Mouse (Mus musculus) stomach, embryonic 14.5 days (tissue): ENCODE results near the gene Tsks. TPM values are rescaled to one million over a fixed set of nuclear protein-coding genes. Genes with fewer than 3 reads are reported as not detected.

Experiments used
- ATAC-seq: fragments of 200-750 bp; cut with Nextera tagmentation; 2 replicates; pipeline ENCODE4 v1.8.0; 2017; ENCODE audit warnings: low read depth, moderate TSS enrichment; ENCODE audit not compliant: insufficient number of reproducible peaks, insufficient read depth, low FRiP score
- H3K27ac ChIP-seq: fragments of 300-500 bp; sonication (generic); 2 replicates; pipeline ENCODE4 v1.5.1; 2014; ENCODE audit warnings: mild to moderate bottlenecking, low read length, moderate library complexity, mixed read lengths
- H3K27me3 ChIP-seq: fragments of 300-500 bp; sonication (generic); 2 replicates; pipeline ENCODE4 v1.6.1; 2014; ENCODE audit warnings: low read length, control low read depth, mixed read lengths; ENCODE audit not compliant: control insufficient read depth, insufficient read depth
- H3K36me3 ChIP-seq: fragments of 300-500 bp; sonication (generic); 2 replicates; pipeline ENCODE4 v1.6.1; 2014; ENCODE audit warnings: mild to moderate bottlenecking, control low read depth, low read length, moderate library complexity, mixed read lengths; ENCODE audit not compliant: control insufficient read depth, insufficient read depth
- H3K4me1 ChIP-seq: fragments of 300-500 bp; sonication (generic); 2 replicates; pipeline ENCODE4 v1.6.1; 2014; ENCODE audit warnings: low read length, control low read depth, mixed read lengths; ENCODE audit not compliant: control insufficient read depth, insufficient read depth
- H3K4me2 ChIP-seq: fragments of 300-500 bp; sonication (generic); replicated peaks from 2 replicates; pipeline ENCODE4 v1.6.1; 2014; ENCODE audit warnings: low read depth, low read length, control low read depth
- H3K4me3 ChIP-seq: fragments of 300-500 bp; sonication (generic); 2 replicates; pipeline ENCODE4 v1.5.1; 2014; ENCODE audit warnings: low read depth, low read length, control low read depth
- H3K9ac ChIP-seq: fragments of 300-500 bp; sonication (generic); replicated peaks from 2 replicates; pipeline ENCODE4 v1.6.1; 2014; ENCODE audit warnings: low read depth, mild to moderate bottlenecking, control low read depth, low read length, moderate library complexity, mixed read lengths
- H3K9me3 ChIP-seq: fragments of 300-500 bp; sonication (generic); 2 replicates; pipeline ENCODE4 v1.6.1; 2016; ENCODE audit warnings: low read depth, low read length, control low read depth; ENCODE audit not compliant: control insufficient read depth
- WGBS: fragments of 180-500 bp; shearing (Covaris S2); extraction: QIAGEN DNeasy Blood & Tissue Kit; methylation state at CpG from one replicate; pipeline ENCODE4 v1.1.7; 2014; 5-methylcytosine and 5-hydroxymethylcytosine counted together
- polyA plus RNA-seq: library from polyadenylated mRNA; unstranded; fragments of >200 nt; fragmentation: Nextera tagmentation; extraction: Ambion mirVana; gene quantifications from 2 replicates; pipeline ENCODE4 v1.2.1, GENCODE M21; 2014

Gene Tsks
- polyA plus RNA-seq, 1 experiment from 2014 or later: 0.17 TPM

DNA sequence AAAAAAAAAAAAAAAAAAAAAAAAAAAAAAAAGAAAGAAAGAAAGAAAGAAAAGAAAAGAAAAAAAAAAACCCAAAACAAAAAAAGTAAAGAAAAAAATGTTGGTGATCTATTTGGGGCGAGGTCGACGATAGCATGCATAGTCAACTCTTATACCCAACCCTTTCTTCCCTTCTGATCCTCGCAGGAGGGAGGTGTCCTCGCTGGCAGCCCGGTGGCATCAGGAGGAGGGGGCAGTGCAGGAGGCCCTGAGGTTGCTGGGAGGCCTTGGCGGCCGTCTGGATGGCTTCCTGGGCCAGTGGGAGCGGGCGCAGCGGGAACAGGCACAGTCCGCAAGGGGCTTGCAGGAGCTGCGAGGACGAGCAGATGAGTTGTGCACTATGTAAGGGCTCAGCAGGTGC lies 10.6 kb downstream of the Tsks start:
- Histone ChIP-seq H3K36me3 (no peaks in the 10 kb centered on the region; the same call in 1 of the 2 replicates), H3K9me3 (no peaks in the 10 kb centered on the region), H3K27ac (no peak overlapping the region), H3K27me3 (peaks cover 7% of the 10 kb centered on the region; the same call in 1 of the 2 replicates), H3K9ac (no peak overlapping the region), H3K4me1 (no peaks in the 10 kb centered on the region; the same call in none of the 2 replicates), H3K4me3 (no peak overlapping the region), H3K4me2 (no peak overlapping the region)
- 63% methylated on average over 14 of the region's 14 CpGs for WGBS
- no peak for ATAC-seq

DNA sequence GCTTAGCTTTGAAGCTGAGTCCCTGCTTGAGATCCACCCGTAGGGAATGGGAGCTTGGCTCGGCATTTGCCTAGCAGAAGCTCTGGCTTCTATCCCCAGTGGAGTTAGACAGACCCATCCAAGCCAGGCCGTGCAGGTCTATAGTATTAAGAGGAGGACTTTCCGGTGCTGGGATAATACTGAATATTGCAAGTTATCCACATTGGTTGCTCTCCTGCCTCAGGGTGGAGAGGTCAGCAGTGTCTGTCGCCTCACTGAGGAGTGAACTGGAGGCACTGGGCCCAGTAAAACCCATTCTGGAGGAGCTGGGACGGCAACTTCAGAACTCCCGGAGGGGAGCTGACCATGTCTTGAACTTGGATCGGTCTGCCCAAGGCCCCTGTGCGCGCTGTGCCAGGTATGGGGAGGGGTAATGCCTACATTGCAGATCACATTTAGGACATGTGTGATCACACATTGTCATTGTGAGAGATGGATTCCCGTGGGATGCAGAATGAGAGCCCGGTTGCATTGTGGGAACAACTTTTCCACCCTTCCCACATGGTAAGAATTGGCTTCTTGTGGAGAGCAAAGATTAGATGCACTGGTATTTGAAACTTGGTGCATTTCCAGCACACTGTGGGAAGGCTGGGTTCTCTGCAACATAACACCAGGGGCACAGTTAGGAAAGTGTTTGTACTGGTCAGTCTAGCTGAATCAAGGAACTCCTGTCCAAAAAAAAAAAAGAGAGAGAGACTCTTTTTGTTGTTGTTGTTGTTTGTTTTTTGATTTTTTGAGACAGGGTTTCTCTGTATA lies 11.3 kb downstream of the Tsks start:
- 82% methylated on average over 12 of the region's 12 CpGs for WGBS
- H3K27ac ChIP-seq: no peak overlapping the region
- peaks cover 7% of the 10 kb centered on the region; the same call in 1 of the 2 replicates for H3K27me3 ChIP-seq
- no peaks in the 10 kb centered on the region for H3K9me3 ChIP-seq
- no peak overlapping the region for H3K4me2 ChIP-seq
- no peak for ATAC-seq
- H3K36me3 ChIP-seq: no peaks in the 10 kb centered on the region; the same call in 1 of the 2 replicates
- H3K9ac ChIP-seq: no peak overlapping the region
- H3K4me1 ChIP-seq: no peaks in the 10 kb centered on the region; the same call in none of the 2 replicates
- H3K4me3 ChIP-seq: no peak overlapping the region

DNA sequence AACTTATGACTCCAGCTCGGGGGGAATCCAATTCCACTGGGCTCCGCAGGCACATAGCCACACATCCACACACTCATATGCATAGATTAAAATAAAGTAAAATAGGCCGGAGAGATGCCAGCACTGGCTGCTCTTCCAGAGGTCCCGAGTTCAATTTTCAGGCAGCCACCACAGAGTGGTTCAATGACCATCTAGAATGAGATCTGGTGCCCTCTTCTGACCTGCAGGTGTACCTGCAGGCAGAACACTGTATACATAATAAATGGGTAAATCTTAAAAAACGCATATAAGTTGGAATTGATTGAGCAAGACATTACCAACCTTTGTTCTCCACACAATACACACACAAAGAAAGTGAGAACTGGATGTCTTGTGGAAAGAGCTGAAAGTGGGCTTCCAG lies 12.6 kb downstream of the Tsks start:
- Histone ChIP-seq H3K27me3 (peaks cover 5% of the 10 kb centered on the region; the same call in 1 of the 2 replicates), H3K4me3 (no peak overlapping the region), H3K4me1 (no peaks in the 10 kb centered on the region; the same call in none of the 2 replicates), H3K9me3 (no peaks in the 10 kb centered on the region), H3K27ac (no peak overlapping the region), H3K4me2 (no peak overlapping the region), H3K9ac (no peak overlapping the region), H3K36me3 (no peaks in the 10 kb centered on the region; the same call in 1 of the 2 replicates)
- ATAC-seq: no peak
- 54% methylated on average over 5 of the region's 5 CpGs for WGBS

DNA sequence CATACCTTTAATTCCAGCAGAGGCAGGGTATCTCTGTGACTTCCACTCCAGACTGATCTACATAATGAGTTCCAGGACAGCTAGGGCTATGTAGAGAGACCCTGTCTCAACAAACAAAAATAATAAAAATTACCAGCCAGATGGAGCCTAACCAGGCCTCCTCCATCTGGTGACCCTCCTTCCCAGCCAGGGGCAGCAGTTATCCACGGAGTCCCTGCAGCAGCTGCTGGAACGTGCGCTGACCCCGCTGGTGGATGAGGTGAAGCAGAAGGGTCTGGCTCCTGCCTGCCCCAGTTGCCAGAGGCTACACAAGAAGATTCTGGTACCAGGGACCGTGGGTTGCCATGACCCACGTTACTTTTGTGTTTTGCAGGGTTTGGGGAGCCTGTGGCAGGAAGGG lies 13.3 kb downstream of the Tsks start:
- ATAC-seq: no peak
- no peaks in the 10 kb centered on the region for H3K9me3 ChIP-seq
- H3K4me2 ChIP-seq: no peak overlapping the region
- 52% methylated on average over 6 of the region's 6 CpGs for WGBS
- no peaks in the 10 kb centered on the region; the same call in 1 of the 2 replicates for H3K27me3 ChIP-seq
- H3K27ac ChIP-seq: no peak overlapping the region
- no peak overlapping the region for H3K9ac ChIP-seq
- H3K4me1 ChIP-seq: no peaks in the 10 kb centered on the region; the same call in none of the 2 replicates
- peaks cover 6% of the 10 kb centered on the region; the same call in 1 of the 2 replicates for H3K36me3 ChIP-seq
- no peak overlapping the region for H3K4me3 ChIP-seq

DNA sequence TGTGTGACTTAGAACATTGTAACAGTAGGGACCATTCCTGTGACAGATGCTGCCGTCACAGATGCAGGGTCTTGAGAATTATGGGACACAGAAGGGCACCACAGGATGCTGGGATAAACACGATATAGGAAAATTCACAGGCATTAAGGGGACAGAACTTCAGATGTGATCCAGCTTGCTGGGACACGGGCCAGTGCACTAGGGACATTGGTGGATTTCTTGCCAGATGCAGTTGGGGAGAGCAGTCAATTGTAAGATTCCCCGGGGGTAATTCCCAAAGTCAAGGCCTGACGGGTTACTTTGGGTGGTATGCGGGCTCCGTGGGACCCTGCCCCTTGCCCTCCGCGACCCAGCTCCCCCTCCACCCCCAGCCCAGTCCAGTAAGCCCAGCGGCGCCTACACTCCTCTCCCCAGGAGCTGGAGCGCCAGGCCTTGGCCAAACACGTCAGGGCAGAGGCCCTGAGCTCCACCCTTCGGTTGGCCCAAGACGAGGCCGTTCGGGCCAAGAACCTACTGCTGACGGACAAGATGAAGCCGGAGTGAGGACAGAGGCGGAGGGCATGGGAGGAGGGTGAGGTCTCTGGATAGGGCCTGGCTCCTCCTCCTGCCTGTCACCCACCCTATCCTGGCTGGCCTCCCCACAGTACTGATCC lies 14.3 kb downstream of the Tsks start:
- Histone ChIP-seq H3K27ac (no peak overlapping the region), H3K9ac (no peak overlapping the region), H3K9me3 (no peaks in the 10 kb centered on the region), H3K4me3 (no peak overlapping the region), H3K4me1 (no peaks in the 10 kb centered on the region), H3K4me2 (no peak overlapping the region), H3K36me3 (peaks cover 8% of the 10 kb centered on the region; the same call in 1 of the 2 replicates), H3K27me3 (no peaks in the 10 kb centered on the region)
- 67% methylated on average over 20 of the region's 20 CpGs for WGBS
- no peak for ATAC-seq

DNA sequence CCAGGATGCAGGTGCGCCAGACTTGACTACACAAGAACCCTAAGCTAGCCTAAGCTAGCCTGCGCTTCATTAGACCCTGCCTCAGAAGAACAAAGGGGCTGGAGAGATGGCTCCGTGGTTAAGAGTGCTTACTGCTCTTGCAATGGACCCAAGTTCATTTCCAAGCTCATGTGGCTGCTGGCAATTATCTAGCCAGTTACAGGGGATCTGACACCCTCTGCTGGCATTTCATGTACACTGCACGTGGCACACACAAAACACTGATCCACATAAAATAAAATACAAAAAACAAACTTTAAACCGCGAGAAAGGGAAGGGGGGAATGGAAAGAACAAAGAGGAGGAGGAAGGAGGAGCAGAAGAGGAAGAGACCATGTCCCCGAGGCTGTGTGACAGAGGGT lies 15.2 kb downstream of the Tsks start:
- WGBS: 56% methylated on average over 7 of the region's 7 CpGs
- ATAC-seq: no peak
- Histone ChIP-seq H3K4me2 (no peak overlapping the region), H3K27ac (no peak overlapping the region), H3K4me1 (no peaks in the 10 kb centered on the region), H3K27me3 (no peaks in the 10 kb centered on the region), H3K9me3 (no peaks in the 10 kb centered on the region), H3K9ac (no peak overlapping the region), H3K4me3 (no peak overlapping the region), H3K36me3 (peaks cover 8% of the 10 kb centered on the region; the same call in 1 of the 2 replicates)

DNA sequence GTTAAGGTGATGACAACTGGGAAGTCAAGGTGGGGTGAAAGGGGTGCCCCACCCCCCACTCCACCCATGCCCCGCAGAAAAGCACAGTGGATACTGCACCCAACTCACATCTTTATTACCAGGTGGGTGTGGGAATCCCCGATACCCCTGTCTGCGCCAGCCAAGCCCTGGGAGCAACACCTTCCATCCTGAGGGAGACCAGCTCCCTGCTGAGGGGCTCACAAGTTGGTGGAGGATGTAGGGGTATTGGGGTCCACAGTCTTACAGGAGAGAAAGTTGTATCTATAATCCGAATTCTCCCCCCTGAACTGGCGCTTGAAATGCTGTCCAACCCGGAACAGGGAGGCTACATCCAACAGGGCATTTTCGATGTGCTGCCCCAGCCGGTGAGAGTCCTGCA lies 16.3 kb downstream of the Tsks start:
- Histone ChIP-seq H3K36me3 (peaks cover 8% of the 10 kb centered on the region; the same call in 1 of the 2 replicates), H3K27ac (no peak overlapping the region), H3K27me3 (no peaks in the 10 kb centered on the region), H3K4me3 (no peak overlapping the region), H3K9ac (no peak overlapping the region), H3K4me1 (no peaks in the 10 kb centered on the region), H3K4me2 (no peak overlapping the region), H3K9me3 (no peaks in the 10 kb centered on the region)
- WGBS: 83% methylated on average over 8 of the region's 8 CpGs
- no peak for ATAC-seq

DNA sequence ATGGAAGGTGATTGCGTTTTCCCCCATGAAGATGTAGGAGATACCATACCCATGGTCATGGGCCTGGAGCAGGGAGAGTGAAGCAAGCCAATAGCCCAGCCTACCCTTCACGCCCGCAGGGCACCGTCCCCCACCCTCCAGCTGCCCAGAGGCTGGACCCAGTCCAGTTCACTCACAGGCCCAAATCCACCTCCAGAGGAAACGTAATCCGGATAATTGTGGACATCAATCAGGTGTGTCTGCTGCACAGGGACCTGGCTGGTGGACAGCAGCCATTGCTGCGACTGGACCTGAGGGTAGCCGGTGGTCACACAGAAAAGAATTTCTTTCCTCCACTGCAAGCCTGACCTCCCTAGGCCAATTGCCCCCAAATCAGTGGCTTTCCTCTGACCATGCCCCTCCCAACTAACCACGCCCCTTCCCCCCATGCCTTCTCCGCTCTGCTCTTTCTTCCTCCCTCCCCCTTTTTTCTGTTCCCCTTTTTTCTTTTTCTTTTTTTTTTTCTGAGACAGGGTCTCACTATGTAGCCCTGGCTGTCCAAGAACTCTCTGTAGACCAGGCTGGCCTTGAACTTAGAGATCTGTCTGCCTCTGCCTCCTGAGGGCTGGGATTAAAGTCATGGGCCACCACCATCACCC lies 17.0 kb downstream of the Tsks start:
- Histone ChIP-seq H3K9ac (no peak overlapping the region), H3K4me3 (no peak overlapping the region), H3K9me3 (no peaks in the 10 kb centered on the region), H3K4me1 (no peaks in the 10 kb centered on the region), H3K27ac (no peak overlapping the region), H3K27me3 (no peaks in the 10 kb centered on the region), H3K36me3 (peaks cover 8% of the 10 kb centered on the region; the same call in 1 of the 2 replicates), H3K4me2 (no peak overlapping the region)
- 84% methylated on average over 10 of the region's 10 CpGs for WGBS
- no peak for ATAC-seq
